In genomic region chrX:109012371-109013031, GRCm38 (mm10) we compare ENCODE assay signal across 8 mouse cellular contexts. TPM values are rescaled to one million over a fixed set of nuclear protein-coding genes. Genes with fewer than 3 reads are reported as not detected.
DNase-seq lines count a peak whose midpoint lies in the region; ATAC-seq and TF ChIP-seq lines count a peak whose summit lies in the region.

No protein-coding gene starts in this region.

- peak; percentile 37 to 57 for DNase-seq in CD8-positive naive resting alpha-beta T cell, adult 2 months (ENCODE audit: low read depth in 2 of 2, low spot score in 2 of 2)
- peak; percentile 77 for DNase-seq in brain, adult 2 months (ENCODE audit: low read depth, low spot score)
- DNase-seq in kidney, postnatal 14 days: peak; percentile 53
- DNase-seq in natural killer cell, adult 2 months (ENCODE audit: low spot score in 2 of 2): peak; percentile 51 to 53
- DNase-seq in testis, postnatal 10 days (ENCODE audit: low spot score): peak; percentile 48

- H3K27me3 ChIP-seq in heart, embryonic 14.5 days (ENCODE audit: control insufficient read depth, insufficient read depth, low read length): no peaks in the 10 kb centered on the region
- H3K27me3 ChIP-seq in liver, embryonic 12.5 days (replicated peaks): no peaks in the 10 kb centered on the region

- no peak for TF ChIP-seq POLR2A in embryonic fibroblast, embryonic 13.5 days (IDR thresholded peaks at IDR 0.05; ENCODE audit: low read depth, low read length)

- no peaks in the 10 kb centered on the region for H3K36me3 ChIP-seq in heart, embryonic 14.5 days (ENCODE audit: control insufficient read depth, insufficient read depth, low read length)
- H3K36me3 ChIP-seq in liver, embryonic 12.5 days: no peaks in the 10 kb centered on the region

- no peak overlapping the region for H3K27ac ChIP-seq in embryonic fibroblast, embryonic 13.5 days (ENCODE audit: insufficient read depth, low read length)
- H3K27ac ChIP-seq in heart, embryonic 14.5 days (replicated peaks in 1 of 2; ENCODE audit: control insufficient read depth in 1 of 2, insufficient read depth in 1 of 2, low read depth in 2 of 2, low read length in 2 of 2): peak overlapping the region; percentile 75 to 92
- peak overlapping the region; percentile 78 for H3K27ac ChIP-seq in liver, embryonic 12.5 days

- ATAC-seq in heart, embryonic 14.5 days (ENCODE audit: insufficient number of reproducible peaks, insufficient read depth, low FRiP score, low read depth): peak; percentile 79
- ATAC-seq in liver, embryonic 12.5 days: peak; percentile 76

- peak overlapping the region; percentile 62 for H3K9ac ChIP-seq in heart, embryonic 14.5 days (ENCODE audit: low read length)
- peak overlapping the region; percentile 63 for H3K9ac ChIP-seq in liver, embryonic 12.5 days

- H3K4me3 ChIP-seq in embryonic fibroblast, embryonic 13.5 days (ENCODE audit: insufficient read depth, low read length): peak overlapping the region; percentile 56
- H3K4me3 ChIP-seq in heart, embryonic 14.5 days (ENCODE audit: control insufficient read depth in 1 of 2, insufficient read depth in 1 of 2, low read depth in 1 of 2, low read length in 2 of 2): peak overlapping the region; percentile 51 to 75
- H3K4me3 ChIP-seq in liver, embryonic 12.5 days: peak overlapping the region; percentile 62

- H3K4me1 ChIP-seq in embryonic fibroblast, embryonic 13.5 days (ENCODE audit: control insufficient read depth, insufficient read depth, low read length): no peaks in the 10 kb centered on the region
- no peaks in the 10 kb centered on the region for H3K4me1 ChIP-seq in heart, embryonic 14.5 days (ENCODE audit: control insufficient read depth in 2 of 2, insufficient read depth in 2 of 2, low read length in 2 of 2)
- H3K4me1 ChIP-seq in liver, embryonic 12.5 days: no peaks in the 10 kb centered on the region

- WGBS in heart, embryonic 14.5 days: 16% methylated on average over 23 of the region's 23 CpGs
- WGBS in liver, embryonic 12.5 days (ENCODE audit: insufficient replicate concordance): 10% methylated on average over 23 of the region's 23 CpGs

- 0 out of 2 replicates have a peak, but pooled peaks have one; percentile 6 for TF ChIP-seq CTCF in embryonic fibroblast, embryonic 13.5 days (IDR thresholded peaks at IDR 0.05; ENCODE audit: borderline replicate concordance, insufficient read depth, low read length)

- H3K4me2 ChIP-seq in heart, embryonic 14.5 days (ENCODE audit: low read length): peak overlapping the region; percentile 62
- peak overlapping the region; percentile 68 for H3K4me2 ChIP-seq in liver, embryonic 12.5 days

- no peaks in the 10 kb centered on the region for H3K9me3 ChIP-seq in heart, embryonic 14.5 days (ENCODE audit: control insufficient read depth, low read length)
- H3K9me3 ChIP-seq in liver, embryonic 12.5 days (replicated peaks): no peaks in the 10 kb centered on the region

RNA-seq across cellular contexts. Expression of gene Hmgn5, which starts 0.7 kb away (rescaled TPM):
- 7.2 and 9.7 TPM in 2 replicates for polyA plus RNA-seq in embryonic fibroblast, embryonic 13.5 days (2011; ENCODE audit: insufficient read length, low read depth, missing spikeins)
- 19.8 and 20.8 TPM in 2 replicates for polyA plus RNA-seq in heart, embryonic 14.5 days (2014; fragmentation: Nextera tagmentation; extraction: Ambion mirVana)
- polyA plus RNA-seq in liver, embryonic 12.5 days (2016; fragmentation: Nextera tagmentation; extraction: Ambion mirVana): 24.4 and 24.6 TPM in 2 replicates
